Mouse (Mus musculus) heart, adult 2 months (tissue): ENCODE measurements around the gene 4931406C07Rik.

ENCODE experiments used
- CTCF ChIP-seq: fragments of 200-600 bp; IDR thresholded peaks from 2 replicates; pipeline ENCODE4 v1.8.1; 2022; ENCODE audit warnings: antibody characterized with exemption, mild to moderate bottlenecking, moderate library complexity
- EP300 ChIP-seq: fragments of 200-500 bp; IDR thresholded peaks from 2 replicates; pipeline ENCODE4 v1.6.1; 2011; ENCODE audit warnings: low read depth, low read length, control low read depth; ENCODE audit not compliant: insufficient read depth
- POLR2A ChIP-seq: fragments of 200-500 bp; IDR thresholded peaks from 2 replicates; pipeline ENCODE4 v1.6.1; 2011; ENCODE audit warnings: mild to moderate bottlenecking, low read depth, low read length, control low read depth; ENCODE audit not compliant: insufficient read depth

- no peak for TF ChIP-seq CTCF
- TF ChIP-seq EP300, result no peak
- TF ChIP-seq POLR2A, result no peak
These were observed 4.8 kb downstream of the 4931406C07Rik start for GRCm38 (mm10) chr9:15301399-15301798.
